In the genomic region with DNA sequence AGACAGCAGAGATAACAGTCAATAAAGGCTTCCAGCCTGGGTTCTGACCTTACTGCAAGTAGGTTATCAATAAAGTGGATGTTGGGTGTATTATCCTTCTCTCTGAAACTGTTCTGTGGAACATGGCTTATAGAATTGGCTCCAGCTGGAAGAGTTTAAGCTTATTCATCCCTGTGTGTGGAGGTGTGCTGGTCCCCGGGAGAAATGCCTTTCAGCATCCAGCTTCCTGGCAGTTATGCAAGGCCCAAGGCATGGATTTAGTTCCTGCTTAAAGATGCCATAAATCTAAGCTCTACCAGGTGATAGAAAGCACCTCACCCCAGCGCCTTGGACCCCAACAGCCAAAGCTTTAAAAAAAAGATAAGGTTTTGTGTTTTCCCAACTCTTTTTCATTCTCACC, we compare ENCODE assay signal across 15 mouse cellular contexts.
DNase-seq lines count a peak whose midpoint lies in the region; ATAC-seq and TF ChIP-seq lines count a peak whose summit lies in the region.
"Had no signal": no experiment of that assay in that cellular context is flagged by ENCODE, and none has a peak within 500 bp of the region (broad histone marks: within the 10 kb centered on the region; RNA-seq: fewer than 3 reads in every experiment).

No protein-coding gene starts in this region.

- H3K27ac ChIP-seq in limb, embryonic 13.5 days: no peak overlapping the region
- no peak overlapping the region for H3K27ac ChIP-seq in limb, embryonic 10.5 days
- peak overlapping the region; percentile 71 for H3K27ac ChIP-seq in cerebellum, adult 2 months (ENCODE audit: insufficient read depth, low read length)
- no peak overlapping the region for H3K27ac ChIP-seq in kidney, embryonic 15.5 days
- H3K27ac ChIP-seq: embryonic facial prominence, embryonic 15.5 days; gastrocnemius, adult 2 months; limb, embryonic 15.5 days had no signal

- no peak overlapping the region for H3K9ac ChIP-seq in limb, embryonic 13.5 days
- no peak overlapping the region for H3K9ac ChIP-seq in kidney, embryonic 15.5 days
- H3K9ac ChIP-seq: embryonic facial prominence, embryonic 15.5 days; hindbrain, embryonic 13.5 days; limb, embryonic 15.5 days; liver, postnatal 0 days had no signal

- no peak overlapping the region for H3K4me2 ChIP-seq in limb, embryonic 13.5 days (replicated peaks)
- H3K4me2 ChIP-seq in kidney, embryonic 15.5 days: no peak overlapping the region
- H3K4me2 ChIP-seq: embryonic facial prominence, embryonic 15.5 days; hindbrain, embryonic 13.5 days; limb, embryonic 15.5 days had no signal

- no peak for TF ChIP-seq POLR2A in cerebellum, adult 2 months (IDR thresholded peaks at IDR 0.05; ENCODE audit: borderline replicate concordance, insufficient read depth, low read length)

- WGBS in limb, embryonic 13.5 days: 20% methylated on average over 2 of the region's 2 CpGs
- WGBS in limb, embryonic 10.5 days: 44% methylated on average over 2 of the region's 2 CpGs
- WGBS in cerebellum, adult 2 months: 29% methylated on average over 2 of the region's 2 CpGs
- WGBS in kidney, embryonic 15.5 days: 59% methylated on average over 2 of the region's 2 CpGs

- no peak overlapping the region for H3K4me3 ChIP-seq in limb, embryonic 13.5 days
- no peak overlapping the region for H3K4me3 ChIP-seq in limb, embryonic 10.5 days
- no peak overlapping the region for H3K4me3 ChIP-seq in cerebellum, adult 2 months (replicated peaks; ENCODE audit: insufficient read depth, low read depth, low read length)
- no peak overlapping the region for H3K4me3 ChIP-seq in kidney, embryonic 15.5 days (replicated peaks)
- H3K4me3 ChIP-seq: embryonic facial prominence, embryonic 15.5 days; gastrocnemius, adult 2 months; hindbrain, embryonic 13.5 days; limb, embryonic 15.5 days; myocyte had no signal

- peak; percentile 20 to 45 for DNase-seq in frontal cortex, postnatal 36 days (ENCODE audit: low spot score in 2 of 2)
- DNase-seq in frontal cortex, postnatal 14 days (ENCODE audit: low spot score in 2 of 2): no peak
- no peak for DNase-seq in limb, embryonic 10.5 days (ENCODE audit: low spot score)
- DNase-seq in cerebellum, adult 2 months: peak in 1 of 2 experiments; percentile 52
- peak; percentile 29 to 54 for DNase-seq in cerebellum, postnatal 14 days
- DNase-seq: gastrocnemius, adult 2 months; kidney, postnatal 10 days; liver, postnatal 0 days had no signal

- H3K9me3 ChIP-seq in limb, embryonic 13.5 days: no peaks in the 10 kb centered on the region
- no peaks in the 10 kb centered on the region for H3K9me3 ChIP-seq in limb, embryonic 10.5 days (replicated peaks)
- H3K9me3 ChIP-seq in kidney, embryonic 15.5 days (replicated peaks): no peaks in the 10 kb centered on the region
- H3K9me3 ChIP-seq: embryonic facial prominence, embryonic 15.5 days; hindbrain, embryonic 13.5 days; limb, embryonic 15.5 days had no signal

- H3K4me1 ChIP-seq in limb, embryonic 13.5 days: peaks cover 9% of the 10 kb centered on the region; the same call in 1 of the 2 replicates
- H3K4me1 ChIP-seq in limb, embryonic 10.5 days: peaks cover 12% of the 10 kb centered on the region
- peaks cover 24% of the 10 kb centered on the region for H3K4me1 ChIP-seq in cerebellum, adult 2 months (ENCODE audit: control insufficient read depth, insufficient read depth, low read length)
- no peaks in the 10 kb centered on the region for H3K4me1 ChIP-seq in kidney, embryonic 15.5 days
- H3K4me1 ChIP-seq: embryonic facial prominence, embryonic 15.5 days; limb, embryonic 15.5 days had no signal

- no peak for TF ChIP-seq CTCF in cerebellum, adult 2 months (IDR thresholded peaks at IDR 0.05; ENCODE audit: borderline replicate concordance, insufficient read depth, low read depth, low read length)

- no peaks in the 10 kb centered on the region for H3K27me3 ChIP-seq in limb, embryonic 13.5 days
- no peaks in the 10 kb centered on the region; the same call in 1 of the 2 replicates for H3K27me3 ChIP-seq in limb, embryonic 10.5 days (ENCODE audit: low read depth, poor library complexity, severe bottlenecking)
- H3K27me3 ChIP-seq in cerebellum, adult 2 months (ENCODE audit: control insufficient read depth, insufficient read depth, low read length): no peaks in the 10 kb centered on the region
- H3K27me3 ChIP-seq in kidney, embryonic 15.5 days: no peaks in the 10 kb centered on the region
- H3K27me3 ChIP-seq: embryonic facial prominence, embryonic 15.5 days; hindbrain, embryonic 13.5 days; limb, embryonic 15.5 days had no signal

- no peaks in the 10 kb centered on the region for H3K36me3 ChIP-seq in limb, embryonic 13.5 days
- no peaks in the 10 kb centered on the region for H3K36me3 ChIP-seq in limb, embryonic 10.5 days
- no peaks in the 10 kb centered on the region for H3K36me3 ChIP-seq in kidney, embryonic 15.5 days
- H3K36me3 ChIP-seq: embryonic facial prominence, embryonic 15.5 days; hindbrain, embryonic 13.5 days; limb, embryonic 15.5 days had no signal

- ATAC-seq in limb, embryonic 13.5 days (ENCODE audit: low FRiP score, low read depth): peak; percentile 59; the same call in 1 of the 2 replicates
- no peak for ATAC-seq in kidney, embryonic 15.5 days (replicated peaks; ENCODE audit: low FRiP score)
- ATAC-seq: intestine, postnatal 0 days; liver, postnatal 0 days had no signal

Comparison
In these comparisons a context has a peak if more than half of its experiments do, and no peak if none do; other contexts are left out.
1. DNase-seq: peak in frontal cortex, postnatal 36 days (2 of 2) and cerebellum, postnatal 14 days (2 of 2); none in frontal cortex, postnatal 14 days (0 of 2) and limb, embryonic 10.5 days (single experiment).